Mouse (Mus musculus): Measurements from ENCODE around the gene Zfp276. TPM values are rescaled to one million over a fixed set of nuclear protein-coding genes. Genes with fewer than 3 reads are reported as not detected.

The Zfp276 gene
- polyA plus RNA-seq, 1 experiment from 2014 or later = 25.4 TPM

DNA sequence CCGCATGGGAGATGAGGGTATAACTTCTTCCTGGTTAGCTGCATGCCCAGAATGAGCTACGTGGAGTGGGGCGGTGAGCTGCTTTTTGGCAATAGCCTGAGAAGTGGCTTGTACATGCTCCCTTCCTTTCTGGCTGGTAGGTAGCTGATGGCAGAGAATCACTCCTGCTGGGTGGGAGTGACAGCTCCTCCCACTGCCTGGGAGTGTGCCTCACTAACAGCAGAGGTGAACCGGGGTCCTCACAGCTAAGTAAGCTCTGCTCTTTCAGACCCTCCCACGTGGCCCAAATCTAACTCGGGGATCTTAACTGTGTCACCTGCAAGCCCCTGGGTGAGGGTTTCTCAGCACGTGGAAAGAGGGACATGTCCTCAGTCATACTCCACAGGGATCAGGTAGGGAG is 21.4 kb upstream of the Zfp276 start:
- no peak overlapping the region for H3K4me2 ChIP-seq
- H3K4me1 ChIP-seq = peaks cover 29% of the 10 kb centered on the region
- H3K9ac ChIP-seq = no peak overlapping the region
- H3K27ac ChIP-seq = no peak overlapping the region
- H3K27me3 ChIP-seq = peaks cover 32% of the 10 kb centered on the region
- H3K36me3 ChIP-seq = peaks cover 26% of the 10 kb centered on the region
- ATAC-seq (ENCODE audit: insufficient number of reproducible peaks, low FRiP score, low TSS enrichment, low read depth) = no peak
- H3K9me3 ChIP-seq = no peaks in the 10 kb centered on the region
- no peak overlapping the region for H3K4me3 ChIP-seq
- WGBS = 28% methylated on average over 7 of the region's 7 CpGs

DNA sequence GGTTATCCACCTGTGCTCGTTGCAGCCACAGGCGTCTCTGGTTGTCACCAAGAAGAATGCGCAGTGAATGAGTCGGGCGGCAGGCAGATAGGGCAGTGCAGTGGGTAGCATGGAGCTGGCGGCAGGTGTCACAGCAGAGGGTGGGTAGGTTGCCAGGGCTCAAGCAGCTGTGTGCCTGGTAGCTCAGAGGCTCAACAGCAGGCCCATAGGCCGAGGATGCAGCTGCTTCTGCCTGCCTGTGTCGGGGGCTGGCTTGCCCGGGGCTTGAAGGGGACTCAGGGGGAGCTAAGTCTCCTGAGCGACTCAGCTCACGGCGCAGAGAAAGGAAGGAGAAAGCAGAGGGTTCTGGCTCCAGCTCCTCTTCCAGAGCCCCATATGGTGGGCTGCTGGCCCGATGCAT is 20.7 kb upstream of the Zfp276 start:
- ATAC-seq (ENCODE audit: insufficient number of reproducible peaks, low FRiP score, low TSS enrichment, low read depth) = no peak
- no peak overlapping the region for H3K4me3 ChIP-seq
- H3K4me2 ChIP-seq = no peak overlapping the region
- H3K36me3 ChIP-seq = peaks cover 20% of the 10 kb centered on the region
- H3K9ac ChIP-seq = no peak overlapping the region
- peaks cover 32% of the 10 kb centered on the region for H3K27me3 ChIP-seq
- H3K4me1 ChIP-seq = peaks cover 29% of the 10 kb centered on the region
- WGBS = 56% methylated on average over 13 of the region's 13 CpGs
- H3K9me3 ChIP-seq = no peaks in the 10 kb centered on the region
- no peak overlapping the region for H3K27ac ChIP-seq

DNA sequence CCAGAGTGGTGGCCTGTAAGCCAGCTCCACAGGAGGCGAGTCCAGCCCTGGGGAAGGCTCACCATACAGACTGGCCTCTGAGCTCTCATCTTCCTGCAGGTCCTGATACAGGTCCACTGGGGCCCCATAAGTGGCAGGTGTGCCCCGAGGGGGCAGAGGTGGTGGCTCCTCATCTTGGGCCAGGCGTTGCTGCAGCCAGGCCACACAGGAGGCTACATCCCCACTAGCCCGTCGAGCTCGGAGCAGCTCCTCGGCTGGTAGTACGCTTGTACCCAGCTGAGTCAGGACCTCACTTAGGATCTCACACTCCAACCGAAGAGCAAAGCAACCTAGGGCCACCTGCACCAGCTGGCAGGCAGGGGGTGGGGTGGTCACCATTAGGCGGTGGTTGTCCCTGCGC is 20.2 kb upstream of the Zfp276 start:
- no peak for ATAC-seq (ENCODE audit: insufficient number of reproducible peaks, low FRiP score, low TSS enrichment, low read depth)
- Histone ChIP-seq H3K4me2 (no peak overlapping the region), H3K27me3 (peaks cover 32% of the 10 kb centered on the region), H3K9me3 (no peaks in the 10 kb centered on the region), H3K4me3 (no peak overlapping the region), H3K27ac (no peak overlapping the region), H3K9ac (no peak overlapping the region), H3K4me1 (peaks cover 29% of the 10 kb centered on the region), H3K36me3 (peaks cover 15% of the 10 kb centered on the region; the same call in 1 of the 2 replicates)
- 67% methylated on average over 11 of the region's 11 CpGs for whole genome bisulfite sequencing

DNA sequence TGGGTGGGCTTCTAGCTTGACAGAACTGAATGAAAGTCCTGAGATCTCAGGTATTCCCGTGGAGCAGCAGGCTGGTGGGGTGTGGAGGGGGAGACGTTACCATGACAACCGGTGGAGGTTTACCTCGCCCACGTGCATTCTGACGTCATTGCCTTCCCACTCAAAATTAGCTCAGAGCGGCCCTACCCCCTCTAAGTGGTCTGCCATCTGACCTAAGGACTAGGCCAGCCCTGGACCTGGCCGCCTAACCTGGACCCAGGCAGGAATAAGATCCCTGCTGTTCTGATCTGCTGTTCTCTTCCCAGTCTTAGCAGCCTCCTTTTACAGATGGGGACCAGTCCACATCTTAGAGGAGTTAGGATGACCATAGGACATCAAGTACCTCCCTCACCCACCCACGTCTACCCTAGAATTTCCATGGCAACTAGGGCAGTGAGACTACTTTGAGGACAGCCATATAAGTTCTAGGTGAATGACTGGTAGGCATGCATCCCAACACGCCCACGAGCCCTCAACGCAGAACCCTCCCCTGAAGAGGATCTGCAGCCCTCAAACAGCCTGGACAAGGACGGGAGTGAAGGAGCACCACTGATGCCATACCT is 19.0 kb upstream of the Zfp276 start:
- Histone ChIP-seq H3K4me2 (peak overlapping the region; percentile 94), H3K27me3 (peaks cover 32% of the 10 kb centered on the region), H3K4me1 (peaks cover 29% of the 10 kb centered on the region), H3K9ac (peak overlapping the region; percentile 51), H3K9me3 (no peaks in the 10 kb centered on the region), H3K36me3 (peaks cover 5% of the 10 kb centered on the region; the same call in 1 of the 2 replicates), H3K4me3 (peak overlapping the region; percentile 54), H3K27ac (no peak overlapping the region)
- 29% methylated on average over 13 of the region's 13 CpGs for WGBS
- no peak for ATAC-seq (ENCODE audit: insufficient number of reproducible peaks, low FRiP score, low TSS enrichment, low read depth)

DNA sequence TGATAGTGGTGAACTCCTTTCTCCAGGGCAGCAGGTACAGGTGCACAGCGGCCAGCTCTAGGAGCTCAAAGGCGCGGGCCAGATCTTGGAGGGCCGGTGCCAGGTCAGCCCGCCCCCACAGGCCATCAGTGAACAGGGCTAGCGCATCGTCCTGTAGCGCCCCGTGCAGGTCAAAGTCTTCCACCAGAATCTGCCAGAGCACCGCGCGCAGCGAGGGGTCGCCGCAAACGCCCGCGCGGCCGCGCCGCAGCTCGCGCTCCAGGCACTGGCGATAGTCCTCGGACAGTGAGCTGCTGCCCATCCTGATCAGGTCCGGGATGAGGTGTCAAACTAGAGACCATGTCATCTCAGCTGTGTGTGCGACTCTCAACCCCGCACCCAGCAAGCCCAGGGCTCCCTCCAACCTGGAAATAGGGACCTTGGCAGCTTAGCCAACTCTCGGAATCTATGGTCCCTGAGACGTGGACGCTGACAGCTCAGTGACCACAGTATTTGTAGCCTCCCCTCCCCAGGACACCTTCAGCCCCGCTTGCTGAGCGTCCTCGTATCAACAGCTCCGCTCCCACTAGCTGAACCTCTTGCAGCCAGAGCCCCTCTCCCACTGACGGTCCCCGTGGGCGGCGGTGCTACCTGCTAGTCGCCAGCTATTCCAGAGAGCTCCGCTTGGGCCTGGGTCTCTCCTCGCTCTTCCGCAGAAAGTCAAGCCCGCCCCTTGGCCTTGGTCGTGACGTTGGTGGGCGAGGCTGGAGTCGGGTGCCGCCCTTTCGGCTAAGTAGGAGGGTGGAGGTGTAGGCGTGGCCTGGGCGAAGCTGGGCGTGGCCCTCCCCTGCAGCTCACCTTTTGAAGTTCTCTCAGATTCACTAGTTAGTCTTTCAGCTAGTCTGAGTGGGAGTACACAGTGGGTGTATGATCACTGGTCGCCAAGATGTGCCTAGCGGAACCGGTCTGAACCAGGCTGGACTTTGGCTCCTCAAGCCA is 18.2 kb upstream of the Zfp276 start, which contains the start of gene Spata2l:
Gene Spata2l (minus strand): TSS at position 714 of the 978 bp plus-strand sequence.
- Histone ChIP-seq H3K9me3 (no peaks in the 10 kb centered on the region), H3K4me1 (peaks cover 29% of the 10 kb centered on the region), H3K9ac (peak within 1 kb of the TSS; percentile 51), H3K4me2 (peak within 1 kb of the TSS; percentile 94), H3K36me3 (no peaks in the 10 kb centered on the region), H3K4me3 (peak within 1 kb of the TSS; percentile 54), H3K27me3 (peaks cover 32% of the 10 kb centered on the region), H3K27ac (no peak within 1 kb of the TSS)
- ATAC-seq (ENCODE audit: insufficient number of reproducible peaks, low FRiP score, low TSS enrichment, low read depth) = peak; percentile 70
- 2% methylated on average over 57 of the region's 57 CpGs for WGBS

DNA sequence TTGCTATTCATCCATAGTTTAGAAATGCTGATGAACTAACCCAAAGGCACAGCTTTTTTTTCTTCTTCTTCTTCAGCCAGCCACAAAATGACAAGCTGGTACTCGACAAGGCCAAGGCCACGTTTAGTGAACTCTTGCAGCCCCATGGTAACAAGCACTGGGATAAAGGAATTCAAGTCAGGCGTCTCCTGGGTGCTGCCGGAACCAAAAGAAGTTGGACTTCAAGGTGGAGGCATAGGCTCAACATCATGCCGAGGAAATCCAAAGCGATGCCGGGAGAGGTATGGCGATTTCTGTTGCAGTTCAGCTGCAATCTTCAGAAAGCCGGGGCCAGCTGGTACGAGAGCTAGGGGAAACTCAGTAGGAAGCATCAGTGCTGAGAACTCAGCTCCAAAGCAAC is 14.6 kb upstream of the Zfp276 start:
- no peak overlapping the region for H3K4me2 ChIP-seq
- H3K9ac ChIP-seq = no peak overlapping the region
- WGBS = 89% methylated on average over 10 of the region's 10 CpGs
- H3K9me3 ChIP-seq = no peaks in the 10 kb centered on the region
- no peak for ATAC-seq (ENCODE audit: insufficient number of reproducible peaks, low FRiP score, low TSS enrichment, low read depth)
- H3K4me1 ChIP-seq = peaks cover 18% of the 10 kb centered on the region
- H3K27me3 ChIP-seq = peaks cover 13% of the 10 kb centered on the region
- H3K36me3 ChIP-seq = peaks cover 30% of the 10 kb centered on the region
- H3K27ac ChIP-seq = no peak overlapping the region
- no peak overlapping the region for H3K4me3 ChIP-seq

DNA sequence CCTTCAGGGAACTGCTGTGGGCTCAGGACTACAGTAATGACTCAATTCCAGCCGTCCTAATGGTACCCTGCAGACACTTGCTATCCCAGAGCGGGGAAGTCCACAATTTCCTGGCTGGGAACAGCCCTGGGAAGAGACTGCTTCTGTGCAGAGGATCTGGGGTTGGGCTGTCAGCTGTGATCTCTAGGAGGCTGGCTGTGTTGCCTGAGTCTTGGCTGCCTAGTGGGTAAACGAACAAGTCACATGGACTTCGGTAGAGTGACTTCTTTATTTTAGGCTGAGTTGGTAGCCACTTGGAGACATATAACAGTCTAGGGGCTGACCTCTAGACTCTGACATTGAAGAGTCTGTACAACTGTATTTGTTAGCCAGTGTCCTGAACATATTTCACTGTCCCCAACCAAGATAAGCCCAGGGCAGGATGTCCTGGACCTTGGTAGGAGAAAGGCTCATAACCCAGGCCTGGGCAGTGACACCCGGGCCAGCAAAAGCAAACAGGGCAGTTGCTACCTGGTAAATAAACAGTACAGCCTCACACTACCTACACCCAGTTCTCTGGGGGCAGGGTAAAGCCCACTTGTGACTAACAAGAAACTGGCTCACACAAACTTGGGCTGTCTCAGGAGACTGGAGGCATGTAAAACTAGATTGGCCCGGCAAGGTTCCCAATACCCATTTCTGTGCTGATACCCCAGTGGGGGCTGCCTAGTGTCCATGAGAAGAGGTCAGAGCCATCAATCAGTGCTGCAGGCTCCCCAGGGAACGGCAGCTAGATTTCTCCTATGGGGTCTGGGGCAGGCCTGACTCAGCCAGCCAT is 11.7 kb upstream of the Zfp276 start:
- H3K27ac ChIP-seq = no peak overlapping the region
- H3K27me3 ChIP-seq = no peaks in the 10 kb centered on the region
- H3K36me3 ChIP-seq = peaks cover 59% of the 10 kb centered on the region
- no peak overlapping the region for H3K9ac ChIP-seq
- no peak for ATAC-seq (ENCODE audit: insufficient number of reproducible peaks, low FRiP score, low TSS enrichment, low read depth)
- no peaks in the 10 kb centered on the region for H3K4me1 ChIP-seq
- no peak overlapping the region for H3K4me3 ChIP-seq
- no peak overlapping the region for H3K4me2 ChIP-seq
- H3K9me3 ChIP-seq = no peaks in the 10 kb centered on the region
- 80% methylated on average over 7 of the region's 7 CpGs for WGBS

DNA sequence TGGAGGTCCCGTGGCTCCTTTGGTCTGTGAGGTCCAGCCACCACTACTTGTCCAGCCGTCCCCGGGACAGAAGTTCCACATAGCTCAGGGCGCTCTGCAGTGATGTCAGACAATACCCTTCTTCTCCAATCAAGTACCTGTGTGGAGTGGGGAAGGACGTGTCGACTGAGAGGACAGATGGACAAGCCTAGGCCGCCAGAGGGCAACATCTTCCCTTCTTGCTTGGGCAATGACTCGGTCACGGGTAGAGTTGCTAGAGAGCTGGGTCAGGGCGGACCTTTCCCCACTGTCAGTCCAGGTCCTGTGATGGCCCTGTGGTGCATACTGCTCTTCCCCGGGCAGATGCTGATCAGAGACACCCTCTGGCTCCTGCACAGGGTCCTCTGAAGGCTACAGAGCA is 10.9 kb upstream of the Zfp276 start:
- H3K9ac ChIP-seq = no peak overlapping the region
- no peak overlapping the region for H3K4me3 ChIP-seq
- H3K9me3 ChIP-seq = no peaks in the 10 kb centered on the region
- no peak overlapping the region for H3K27ac ChIP-seq
- no peaks in the 10 kb centered on the region for H3K27me3 ChIP-seq
- no peak overlapping the region for H3K4me2 ChIP-seq
- WGBS = 65% methylated on average over 11 of the region's 11 CpGs
- 0 out of 2 replicates have a peak, but pooled peaks have one; percentile 42 for ATAC-seq (ENCODE audit: insufficient number of reproducible peaks, low FRiP score, low TSS enrichment, low read depth)
- peaks cover 66% of the 10 kb centered on the region for H3K36me3 ChIP-seq
- H3K4me1 ChIP-seq = no peaks in the 10 kb centered on the region

DNA sequence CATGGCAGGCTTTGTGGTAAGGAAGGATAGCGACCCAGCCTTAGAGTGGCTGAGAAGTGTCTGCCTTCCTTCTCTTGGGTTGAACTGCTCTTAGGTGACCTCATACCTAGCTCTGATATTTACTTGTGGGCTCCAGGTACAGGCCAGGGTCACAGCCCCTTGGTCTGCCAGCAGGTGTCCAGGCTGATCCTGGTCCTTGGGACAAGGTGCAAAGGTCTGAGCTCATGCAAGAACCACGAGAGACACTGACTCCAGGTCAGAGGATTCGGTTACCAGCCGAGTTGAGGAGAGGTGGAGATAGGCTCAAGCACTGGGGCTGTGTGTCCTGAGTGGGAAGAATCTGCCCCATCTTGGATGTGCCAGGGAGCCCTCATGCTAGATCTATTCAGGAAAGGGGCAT is 9.6 kb upstream of the Zfp276 start:
- no peaks in the 10 kb centered on the region for H3K4me1 ChIP-seq
- H3K9ac ChIP-seq = no peak overlapping the region
- no peaks in the 10 kb centered on the region for H3K27me3 ChIP-seq
- no peak overlapping the region for H3K27ac ChIP-seq
- WGBS = 90% methylated on average over 4 of the region's 4 CpGs
- no peak overlapping the region for H3K4me2 ChIP-seq
- H3K36me3 ChIP-seq = peaks cover 79% of the 10 kb centered on the region
- H3K4me3 ChIP-seq = no peak overlapping the region
- no peak for ATAC-seq (ENCODE audit: insufficient number of reproducible peaks, low FRiP score, low TSS enrichment, low read depth)
- H3K9me3 ChIP-seq = no peaks in the 10 kb centered on the region

DNA sequence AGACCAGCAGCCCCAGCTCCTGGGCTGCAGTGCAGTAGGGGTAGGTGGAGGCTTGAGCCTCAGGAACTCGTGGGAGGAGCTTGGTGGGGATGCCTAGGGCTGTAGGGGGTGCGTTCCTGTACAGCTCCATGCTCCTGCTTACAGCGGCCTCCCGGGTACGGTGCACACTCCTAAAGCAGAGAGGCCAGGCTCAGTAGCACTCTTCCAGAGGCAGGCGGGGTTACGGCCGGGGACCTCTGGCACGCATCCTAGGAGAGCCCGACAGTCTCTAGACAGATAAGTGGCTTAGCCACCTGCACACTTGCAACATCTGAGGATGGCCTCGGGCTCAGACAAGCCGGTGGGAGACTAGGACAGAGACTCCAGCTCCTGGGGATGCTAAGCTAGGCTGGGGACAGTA is 8.5 kb upstream of the Zfp276 start:
- H3K9me3 ChIP-seq = no peaks in the 10 kb centered on the region
- H3K4me1 ChIP-seq = no peaks in the 10 kb centered on the region
- H3K27ac ChIP-seq = no peak overlapping the region
- no peak for ATAC-seq (ENCODE audit: insufficient number of reproducible peaks, low FRiP score, low TSS enrichment, low read depth)
- H3K4me2 ChIP-seq = no peak overlapping the region
- WGBS = 89% methylated on average over 12 of the region's 12 CpGs
- no peak overlapping the region for H3K4me3 ChIP-seq
- peaks cover 89% of the 10 kb centered on the region for H3K36me3 ChIP-seq
- H3K27me3 ChIP-seq = no peaks in the 10 kb centered on the region
- H3K9ac ChIP-seq = no peak overlapping the region

DNA sequence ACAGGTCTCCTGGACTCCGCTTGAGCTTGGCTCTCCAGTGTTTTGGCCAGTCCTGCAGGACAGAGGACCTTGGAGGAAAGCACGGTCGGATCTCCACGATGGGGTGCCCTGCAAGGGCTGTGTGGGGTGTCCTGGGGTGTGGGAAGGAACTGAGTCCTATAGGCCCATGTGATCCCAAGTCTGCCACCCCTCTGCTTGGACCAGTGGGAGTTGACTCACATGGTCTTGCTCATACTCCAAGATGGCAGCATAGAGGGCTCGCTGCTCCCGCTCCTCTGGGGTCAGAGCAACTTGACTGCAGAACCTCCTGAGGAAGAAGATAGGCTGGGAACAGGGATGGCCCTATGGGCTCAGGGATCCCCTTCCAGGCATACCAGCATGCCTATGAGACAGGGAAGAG is 6.2 kb upstream of the Zfp276 start:
- H3K36me3 ChIP-seq = peaks cover 93% of the 10 kb centered on the region
- 98% methylated on average over 6 of the region's 6 CpGs for WGBS
- H3K9ac ChIP-seq = no peak overlapping the region
- ATAC-seq (ENCODE audit: insufficient number of reproducible peaks, low FRiP score, low TSS enrichment, low read depth) = no peak
- H3K9me3 ChIP-seq = no peaks in the 10 kb centered on the region
- H3K27me3 ChIP-seq = no peaks in the 10 kb centered on the region
- H3K4me2 ChIP-seq = no peak overlapping the region
- H3K27ac ChIP-seq = no peak overlapping the region
- H3K4me1 ChIP-seq = peaks cover 8% of the 10 kb centered on the region
- H3K4me3 ChIP-seq = no peak overlapping the region

Data from limb, embryonic 15.5 days (tissue).